Mouse (Mus musculus): ENCODE data around the gene Camk2d. TPM values are rescaled to one million over a fixed set of nuclear protein-coding genes. Genes with fewer than 3 reads are reported as not detected.

The Camk2d gene
- polyA plus RNA-seq (2012), result 0.01 TPM in 1 of 2 replicates, not detected in the other

DNA sequence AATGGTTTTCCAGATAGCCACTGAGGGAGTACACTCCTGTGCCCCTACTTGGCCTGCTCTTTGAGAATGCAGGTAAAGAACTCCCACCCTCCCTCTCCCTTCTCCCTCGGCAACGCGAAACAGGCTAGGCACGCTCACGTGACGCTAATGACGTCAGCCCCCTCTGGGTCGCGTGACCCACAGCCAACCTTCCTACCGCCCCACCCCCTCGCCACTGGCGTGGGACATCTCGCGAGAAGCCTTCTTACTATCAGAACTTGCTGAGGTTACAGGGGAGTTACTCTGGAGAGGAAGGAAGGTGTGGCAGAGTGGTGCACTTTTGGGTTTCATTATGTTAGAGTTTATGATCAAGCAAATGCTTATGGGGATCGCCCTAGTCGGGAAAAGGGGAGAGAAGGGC lies at the start of gene Camk2d:
Camk2d (plus strand) TSS at position 217 of the 400 bp plus-strand sequence.
- no peak for TF ChIP-seq GATA1 (IDR thresholded peaks at IDR 0.05; ENCODE audit: low read length)

DNA sequence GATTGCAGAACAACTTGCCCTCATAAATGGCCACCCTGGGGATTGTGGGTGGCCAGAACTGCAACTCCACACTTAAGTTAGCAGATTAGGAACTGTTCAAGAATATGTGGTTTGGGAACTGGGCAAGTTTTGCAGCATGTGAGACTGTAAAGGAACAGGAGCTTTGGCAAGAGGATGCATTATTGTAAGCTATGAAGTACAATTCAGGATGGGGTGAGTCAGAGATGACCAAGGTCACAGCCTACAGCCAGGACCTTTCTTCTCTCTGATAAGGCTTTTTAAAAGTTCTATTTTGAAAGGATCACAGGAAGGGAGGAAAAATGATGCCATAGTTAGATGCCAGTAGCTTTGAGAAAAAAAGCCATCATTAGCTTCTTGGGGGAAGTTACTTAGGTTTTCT lies 48.2 kb upstream of the Camk2d start:
- no peak for TF ChIP-seq GATA1 (IDR thresholded peaks at IDR 0.05; ENCODE audit: low read length)

GRCm38 (mm10) chr3:126563646-126564045 lies 32.5 kb upstream of the Camk2d start:
- TF ChIP-seq GATA1 (IDR thresholded peaks at IDR 0.05; ENCODE audit: low read length), result no peak

DNA sequence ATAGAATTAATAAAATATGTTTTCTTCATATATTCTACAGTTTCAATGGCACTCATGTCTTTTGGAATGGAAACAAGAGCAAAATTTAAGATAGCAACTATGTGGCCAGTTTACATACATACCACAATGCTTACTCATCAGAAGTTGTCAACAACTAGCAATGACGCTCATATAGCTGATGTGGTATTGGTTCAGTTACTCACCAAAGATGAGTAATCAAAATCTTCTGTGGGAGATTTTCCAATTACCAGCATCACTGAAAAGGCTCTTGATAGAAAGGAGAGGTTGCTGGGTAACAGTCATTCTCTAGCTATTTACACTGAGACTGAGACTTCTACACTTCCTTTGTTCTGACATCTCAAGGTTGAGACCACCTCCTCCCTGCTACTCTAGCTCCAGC lies 25.5 kb upstream of the Camk2d start:
- TF ChIP-seq GATA1 (IDR thresholded peaks at IDR 0.05; ENCODE audit: low read length), result no peak

GRCm38 (mm10) chr3:126572915-126573314 lies 23.2 kb upstream of the Camk2d start:
- no peak for TF ChIP-seq GATA1 (IDR thresholded peaks at IDR 0.05; ENCODE audit: low read length)

DNA sequence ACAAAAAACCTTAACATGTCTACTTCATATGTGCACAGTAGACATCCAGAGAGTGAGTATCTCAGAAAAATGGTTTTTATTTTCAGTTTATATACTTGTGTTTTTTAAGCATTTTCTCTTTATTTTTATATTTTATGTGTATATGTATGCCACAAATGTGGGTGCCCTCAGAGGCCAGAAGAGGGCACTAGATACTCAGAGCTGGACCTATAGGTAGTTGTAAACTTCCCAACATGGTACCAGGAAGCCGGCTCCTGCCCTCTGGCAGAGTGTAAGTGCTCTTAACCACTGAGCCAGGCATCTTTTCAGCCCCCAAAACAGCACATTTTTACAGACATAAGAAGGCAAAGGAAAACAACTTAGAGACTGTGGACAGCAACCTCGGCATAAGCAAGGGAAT lies 20.2 kb upstream of the Camk2d start:
- TF ChIP-seq GATA1 (IDR thresholded peaks at IDR 0.05; ENCODE audit: low read length), result no peak

GRCm38 (mm10) chr3:126586134-126586533 lies 10.0 kb upstream of the Camk2d start:
- no peak for TF ChIP-seq GATA1 (IDR thresholded peaks at IDR 0.05; ENCODE audit: low read length)

GRCm38 (mm10) chr3:126587477-126587876 lies 8.6 kb upstream of the Camk2d start:
- no peak for TF ChIP-seq GATA1 (IDR thresholded peaks at IDR 0.05; ENCODE audit: low read length)

DNA sequence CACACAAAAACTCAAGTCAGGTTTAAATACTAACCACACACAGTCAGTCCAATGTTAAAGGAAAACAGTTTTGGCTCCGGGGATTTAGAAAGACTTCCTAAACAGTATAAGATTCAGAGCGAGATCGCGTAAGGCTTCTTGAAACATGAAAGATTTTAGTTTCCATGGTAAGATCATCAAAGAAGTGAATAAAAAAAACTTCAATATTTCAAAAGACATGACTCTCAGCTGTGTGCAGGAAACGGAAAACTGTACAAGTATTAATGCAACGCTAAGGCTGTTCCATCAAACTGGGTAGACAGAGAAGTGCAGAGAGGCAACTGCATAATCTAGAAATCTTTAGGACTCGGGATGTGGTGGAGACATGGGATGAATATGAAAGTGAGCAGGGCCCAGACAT lies 6.5 kb upstream of the Camk2d start:
- TF ChIP-seq GATA1 (IDR thresholded peaks at IDR 0.05; ENCODE audit: low read length), result no peak

DNA sequence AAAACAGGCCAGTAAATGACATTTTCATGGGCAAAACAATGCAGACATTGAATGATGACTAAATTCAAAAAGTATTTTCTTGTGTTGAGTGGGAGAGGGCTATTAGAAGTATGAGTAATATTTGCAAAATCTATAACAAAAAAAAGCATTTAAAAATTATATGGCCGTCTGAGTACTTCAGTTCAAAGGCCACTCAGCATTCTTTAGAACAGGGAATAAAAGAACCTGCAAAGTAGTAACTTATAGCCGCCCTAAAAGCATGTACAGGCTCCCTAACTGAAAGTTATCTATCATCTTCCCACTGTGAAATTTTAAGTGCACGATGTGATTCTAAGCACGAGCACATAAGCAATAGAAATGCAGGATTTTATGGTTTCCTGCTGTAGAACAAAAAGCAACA lies 646 bp upstream of the Camk2d start:
- TF ChIP-seq GATA1 (IDR thresholded peaks at IDR 0.05; ENCODE audit: low read length), result no peak

DNA sequence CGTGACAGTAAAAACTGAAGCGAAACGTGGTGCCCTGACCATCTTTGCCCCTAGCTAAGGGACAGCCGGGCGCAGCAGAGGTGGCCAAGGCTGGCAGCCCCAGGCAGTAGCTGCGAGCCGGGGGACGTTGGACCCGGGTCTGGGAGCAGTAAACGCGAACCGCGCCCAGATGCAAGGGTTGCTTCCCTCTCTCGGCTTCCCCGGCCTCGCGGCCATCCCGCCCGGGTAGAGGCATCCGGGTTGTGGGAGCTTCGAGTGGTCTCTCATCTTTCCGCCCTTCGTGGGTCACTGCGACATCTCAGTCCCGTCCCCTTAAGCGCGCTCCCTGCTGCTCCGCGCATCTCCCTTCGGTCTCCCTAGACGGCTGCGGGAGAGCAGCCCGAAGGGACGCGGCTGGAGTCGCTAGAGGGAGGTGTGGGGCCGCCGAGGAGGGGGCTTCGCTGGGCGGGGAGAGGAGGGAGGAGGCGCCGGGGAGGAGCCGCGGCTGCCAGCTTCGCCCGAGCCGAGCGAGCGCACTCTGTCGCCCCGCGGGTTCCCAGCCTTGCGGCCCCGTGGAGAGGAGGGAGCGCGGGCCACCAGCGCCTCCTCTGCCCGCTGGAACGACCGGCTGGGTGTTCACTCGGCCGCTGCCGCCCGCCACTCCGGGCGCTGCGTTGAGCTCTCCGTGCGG lies 524 bp downstream of the Camk2d start:
- no peak for TF ChIP-seq GATA1 (IDR thresholded peaks at IDR 0.05; ENCODE audit: low read length)

- TF ChIP-seq GATA1 (IDR thresholded peaks at IDR 0.05; ENCODE audit: low read length), result no peak
These were observed 1.1 kb downstream of the Camk2d start for GRCm38 (mm10) chr3:126597161-126597595.

DNA sequence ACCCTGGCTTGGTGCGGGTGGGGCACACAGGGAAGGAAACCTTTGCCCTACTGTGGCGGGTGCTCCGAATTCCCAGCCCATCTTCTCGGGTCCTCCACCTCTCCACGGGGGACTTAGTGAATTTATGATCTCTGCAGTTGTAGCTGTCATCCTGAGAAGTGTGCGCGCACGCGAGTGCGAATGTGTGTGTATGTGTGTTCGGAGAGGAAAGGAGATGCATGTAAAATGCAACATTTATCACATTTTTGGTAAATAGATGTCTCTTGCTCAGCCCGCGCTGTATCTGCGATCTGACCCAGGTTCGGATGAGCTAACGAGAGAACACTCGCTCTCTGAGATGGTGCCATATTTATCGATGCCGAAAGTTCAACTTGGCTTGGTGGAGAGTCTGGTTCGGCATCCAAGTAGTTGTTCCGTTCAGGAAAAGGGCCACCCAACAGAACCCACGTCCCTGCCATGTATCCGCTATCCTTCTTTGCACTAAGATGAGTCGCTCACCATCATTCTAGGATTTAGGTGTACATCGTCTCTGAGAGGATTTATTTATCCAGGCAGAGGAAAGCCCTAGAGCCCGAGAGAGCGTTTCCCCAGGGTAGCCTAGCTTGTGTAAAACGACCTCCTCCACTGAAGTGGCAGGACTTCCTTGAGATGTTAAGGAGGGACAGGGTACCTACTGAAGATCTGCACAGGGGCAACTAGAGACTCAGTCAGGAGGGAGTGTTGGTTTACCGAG lies 1.7 kb downstream of the Camk2d start:
- no peak for TF ChIP-seq GATA1 (IDR thresholded peaks at IDR 0.05; ENCODE audit: low read length)

DNA sequence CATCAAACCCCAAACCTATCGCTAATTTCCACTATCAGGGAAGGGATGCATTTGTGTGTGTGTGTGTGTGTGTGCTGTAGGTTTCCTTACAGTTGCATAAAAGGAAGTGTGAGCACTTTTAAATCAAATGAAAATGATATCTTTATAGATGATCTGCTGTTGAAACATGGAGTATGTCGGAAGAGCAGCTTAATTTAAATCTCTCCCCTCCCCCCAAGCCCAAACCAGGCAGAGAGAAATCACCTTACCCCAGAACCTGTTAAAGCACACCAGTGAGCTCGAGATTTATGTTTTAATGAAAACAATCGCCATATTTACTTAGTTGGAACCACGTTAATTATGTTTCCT lies 2.2 kb downstream of the Camk2d start:
- TF ChIP-seq GATA1 (IDR thresholded peaks at IDR 0.05; ENCODE audit: low read length), result no peak

DNA sequence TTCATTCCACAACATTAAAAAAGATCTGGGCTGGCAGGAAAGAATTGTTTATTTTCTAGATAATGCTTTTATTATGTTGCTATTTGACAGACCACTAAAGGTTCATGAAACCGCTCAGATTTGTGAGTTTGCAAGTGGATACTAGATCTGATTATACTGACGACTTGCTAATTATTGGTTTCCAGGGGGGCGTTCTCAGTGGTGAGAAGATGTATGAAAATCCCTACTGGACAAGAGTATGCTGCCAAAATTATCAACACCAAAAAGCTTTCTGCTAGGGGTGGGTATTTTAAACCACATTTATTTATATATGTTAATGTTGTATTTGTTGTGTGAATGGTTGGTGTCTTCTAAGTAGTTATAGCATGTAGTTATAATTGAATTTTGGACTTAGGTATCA lies 2.8 kb downstream of the Camk2d start:
- no peak for TF ChIP-seq GATA1 (IDR thresholded peaks at IDR 0.05; ENCODE audit: low read length)

GRCm38 (mm10) chr3:126599335-126599734 lies 3.2 kb downstream of the Camk2d start:
- no peak for TF ChIP-seq GATA1 (IDR thresholded peaks at IDR 0.05; ENCODE audit: low read length)

DNA sequence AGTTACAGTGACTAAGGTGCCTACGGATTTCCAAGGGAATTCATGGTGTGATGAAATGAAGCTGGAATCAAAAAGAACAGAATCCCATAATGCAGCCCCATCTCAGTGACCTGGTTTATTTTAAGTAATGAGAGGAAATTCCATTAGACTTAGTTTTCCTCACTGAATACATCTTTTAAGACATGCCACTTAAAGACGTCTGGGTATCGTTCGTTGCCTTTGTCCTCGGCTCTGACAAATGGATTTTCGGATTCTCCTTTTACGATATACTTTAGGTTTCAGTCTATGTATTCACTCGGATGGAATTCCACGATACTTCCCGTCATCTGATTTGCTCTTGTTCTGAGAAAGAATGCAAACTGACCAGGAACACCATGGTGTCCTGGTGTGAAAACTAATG lies 3.8 kb downstream of the Camk2d start:
- no peak for TF ChIP-seq GATA1 (IDR thresholded peaks at IDR 0.05; ENCODE audit: low read length)

Data from G1E-ER4 (cell line).